Mouse (Mus musculus): Measurements from ENCODE around the gene Ccdc85b.

Ccdc85b gene

GRCm38 (mm10) chr19:5481398-5481797 is 23.7 kb upstream of the Ccdc85b start:
- DNase-seq (ENCODE audit: low spot score), result no peak

GRCm38 (mm10) chr19:5480016-5480415 is 22.3 kb upstream of the Ccdc85b start:
- no peak for DNase-seq (ENCODE audit: low spot score)

- DNase-seq (ENCODE audit: low spot score), result no peak
Measured at GRCm38 (mm10) chr19:5477668-5478300, 20.1 kb upstream of the Ccdc85b start.

GRCm38 (mm10) chr19:5477004-5477667 is 19.4 kb upstream of the Ccdc85b start:
- no peak for DNase-seq (ENCODE audit: low spot score)

- no peak for DNase-seq (ENCODE audit: low spot score)
Measured at GRCm38 (mm10) chr19:5475069-5475714, 17.5 kb upstream of the Ccdc85b start.

- peak; percentile 42 for DNase-seq (ENCODE audit: low spot score)
Measured at GRCm38 (mm10) chr19:5474281-5475068, 16.8 kb upstream of the Ccdc85b start.

GRCm38 (mm10) chr19:5473720-5474119 is 16.0 kb upstream of the Ccdc85b start, which contains the start of gene Efemp2:
TSS of gene Efemp2 (plus strand) at chr19:5473954.
- DNase-seq (ENCODE audit: low spot score), result peak; percentile 74

- DNase-seq (ENCODE audit: low spot score), result no peak
Measured at GRCm38 (mm10) chr19:5472857-5473256, 15.2 kb upstream of the Ccdc85b start.

GRCm38 (mm10) chr19:5471846-5472245 is 14.2 kb upstream of the Ccdc85b start:
- DNase-seq (ENCODE audit: low spot score), result no peak

- DNase-seq (ENCODE audit: low spot score), result no peak
Measured at GRCm38 (mm10) chr19:5468374-5468773, 10.7 kb upstream of the Ccdc85b start, which contains the start of gene Ctsw. TSS of gene Ctsw (minus strand) at chr19:5468507.

GRCm38 (mm10) chr19:5466916-5467500 is 9.3 kb upstream of the Ccdc85b start:
- DNase-seq (ENCODE audit: low spot score), result no peak

GRCm38 (mm10) chr19:5465037-5465436 is 7.3 kb upstream of the Ccdc85b start:
- DNase-seq (ENCODE audit: low spot score), result no peak

- DNase-seq (ENCODE audit: low spot score), result no peak
Measured at GRCm38 (mm10) chr19:5463791-5464562, 6.3 kb upstream of the Ccdc85b start.

GRCm38 (mm10) chr19:5463212-5463611 is 5.5 kb upstream of the Ccdc85b start:
- DNase-seq (ENCODE audit: low spot score), result no peak

GRCm38 (mm10) chr19:5461411-5461810 is 3.7 kb upstream of the Ccdc85b start:
- DNase-seq (ENCODE audit: low spot score), result no peak

- peak; percentile 85 for DNase-seq (ENCODE audit: low spot score)
Measured at GRCm38 (mm10) chr19:5460465-5460911, 2.8 kb upstream of the Ccdc85b start, which contains the start of gene Fibp. TSS of gene Fibp (plus strand) at chr19:5460615.

GRCm38 (mm10) chr19:5459896-5460295 is 2.2 kb upstream of the Ccdc85b start:
- DNase-seq (ENCODE audit: low spot score), result no peak

- no peak for DNase-seq (ENCODE audit: low spot score)
Measured at GRCm38 (mm10) chr19:5459019-5459418, 1.3 kb upstream of the Ccdc85b start.

GRCm38 (mm10) chr19:5456922-5457745 is 560 bp downstream of the Ccdc85b start:
- peak; percentile 94 for DNase-seq (ENCODE audit: low spot score)
